Mouse (Mus musculus): ENCODE data around the gene Nuak2.
A peak's percentile ranks its signal among the peaks of the same experiment; 100 is the strongest.

The Nuak2 gene

DNA sequence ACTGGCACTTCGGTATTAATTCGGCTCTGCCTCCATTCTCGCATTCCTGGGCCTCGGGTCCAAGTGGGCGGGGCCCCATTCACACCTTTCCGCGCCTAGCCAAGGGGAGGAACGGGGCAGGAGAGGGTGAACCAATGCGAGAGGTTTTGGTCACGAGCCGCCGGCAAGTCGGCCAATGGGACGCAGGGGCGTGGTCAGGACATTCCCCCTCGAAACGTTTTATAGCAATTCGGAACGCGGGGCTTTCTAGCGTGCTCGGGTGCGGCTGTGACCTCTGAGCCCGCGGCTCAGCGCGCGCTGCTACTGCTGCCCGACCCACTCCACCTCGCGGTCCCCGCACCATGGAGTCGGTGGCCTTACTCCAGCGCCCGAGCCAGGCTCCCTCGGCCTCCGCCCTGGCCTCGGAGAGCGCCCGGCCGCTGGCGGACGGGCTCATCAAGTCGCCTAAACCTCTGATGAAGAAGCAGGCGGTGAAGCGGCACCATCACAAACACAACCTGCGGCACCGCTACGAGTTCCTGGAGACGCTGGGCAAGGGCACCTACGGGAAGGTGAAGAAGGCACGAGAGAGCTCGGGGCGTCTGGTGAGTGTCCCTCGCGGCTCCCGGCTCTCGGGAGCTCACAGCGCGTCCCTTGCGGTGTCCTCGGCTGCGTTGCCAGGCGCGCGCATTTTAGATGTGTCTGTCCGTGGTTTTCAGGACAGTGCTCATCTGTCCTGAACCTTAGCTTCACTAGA lies at the start of gene Nuak2:
Nuak2 (plus strand) TSS at position 238 of the 736 bp plus-strand sequence.
- peak; percentile 90 for DNase-seq (ENCODE audit: low read depth)

GRCm38 (mm10) chr1:132266791-132267557 lies 49.0 kb upstream of the Nuak2 start:
- DNase-seq (ENCODE audit: low read depth): peak; percentile 57

DNA sequence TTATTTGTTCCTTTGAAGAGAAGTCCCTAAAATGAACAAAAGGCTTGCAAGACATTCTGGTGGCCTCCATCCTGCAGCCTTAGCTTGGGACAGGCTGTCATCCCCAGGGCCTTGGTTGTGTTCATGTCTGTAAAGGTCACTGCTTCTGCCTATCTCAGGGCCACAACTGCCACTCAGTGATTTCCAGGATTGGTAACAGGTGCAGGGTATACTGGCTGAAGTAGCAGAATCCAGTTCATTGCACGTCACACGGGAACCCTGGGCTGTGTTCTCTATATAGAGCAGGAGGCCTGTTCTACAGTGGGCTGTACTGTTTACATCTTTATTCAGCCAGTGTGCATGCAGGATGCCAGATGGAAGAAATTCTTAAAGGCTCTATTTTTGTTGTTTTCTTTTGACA lies 48.0 kb upstream of the Nuak2 start:
- no peak for DNase-seq (ENCODE audit: low read depth)

- DNase-seq (ENCODE audit: low read depth): no peak
These were observed 47.4 kb upstream of the Nuak2 start for GRCm38 (mm10) chr1:132268418-132269060.

DNA sequence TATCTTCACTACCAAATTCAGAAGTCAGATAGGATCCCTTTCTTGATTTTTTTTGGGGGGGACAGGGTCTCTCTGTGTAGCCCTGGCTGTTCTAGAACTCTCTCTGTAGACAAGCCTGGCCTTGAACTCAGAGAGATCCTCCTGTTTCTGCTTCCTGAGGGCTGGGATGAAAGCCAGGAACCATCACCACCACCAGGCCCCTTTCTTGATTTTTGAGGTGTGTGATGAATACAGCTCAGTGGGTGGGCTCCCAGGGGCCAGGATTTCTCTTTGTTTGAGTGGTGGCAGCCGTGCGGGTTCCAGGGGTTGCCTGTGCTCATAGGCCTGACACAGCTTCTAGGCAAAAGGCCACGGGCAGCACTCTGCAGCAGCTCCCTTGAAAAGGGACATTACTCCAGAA lies 44.7 kb upstream of the Nuak2 start:
- no peak for DNase-seq (ENCODE audit: low read depth)

GRCm38 (mm10) chr1:132276694-132277093 lies 39.2 kb upstream of the Nuak2 start:
- DNase-seq (ENCODE audit: low read depth): no peak

- no peak for DNase-seq (ENCODE audit: low read depth)
These were observed 38.8 kb upstream of the Nuak2 start for GRCm38 (mm10) chr1:132277124-132277523.

DNA sequence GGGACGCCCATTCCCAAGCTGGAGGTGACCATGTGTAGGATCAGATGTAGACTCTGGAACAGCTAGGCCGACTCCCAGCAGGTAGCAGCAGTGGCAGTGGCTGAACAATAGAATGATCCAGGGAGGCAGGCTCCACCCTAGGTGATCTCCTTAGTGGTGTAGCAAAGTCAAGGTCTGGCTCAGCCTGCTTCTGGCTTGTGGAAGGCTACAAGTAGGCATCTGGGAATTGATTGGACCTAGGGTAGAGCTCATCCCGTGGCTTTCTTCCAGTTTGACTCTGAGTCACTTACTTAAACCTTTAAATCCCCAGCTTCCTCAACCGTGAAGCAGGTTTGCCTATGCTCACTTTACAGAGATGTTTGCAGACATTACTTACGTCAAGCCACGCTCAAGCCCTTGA lies 35.3 kb upstream of the Nuak2 start:
- peak; percentile 53 for DNase-seq (ENCODE audit: low read depth)

GRCm38 (mm10) chr1:132281523-132282176 lies 34.3 kb upstream of the Nuak2 start:
- peak; percentile 57 for DNase-seq (ENCODE audit: low read depth)

DNA sequence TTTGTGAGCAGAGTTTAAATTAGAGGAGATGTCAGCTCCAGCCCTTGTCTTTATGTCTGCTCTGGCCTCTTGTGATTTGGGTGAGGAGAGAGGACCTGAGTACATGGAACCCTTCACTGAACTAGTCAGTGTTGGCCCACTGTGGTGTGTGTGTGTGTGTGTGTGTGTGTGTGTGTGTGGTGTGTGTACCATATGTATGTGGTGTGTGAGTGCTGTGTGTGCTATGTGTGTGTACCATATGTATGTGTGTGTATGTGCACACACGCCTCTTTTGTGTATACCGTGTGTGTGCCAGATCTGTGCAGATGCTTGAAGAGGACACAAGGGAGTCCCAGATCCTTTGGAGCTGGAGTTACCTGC lies 33.8 kb upstream of the Nuak2 start:
- no peak for DNase-seq (ENCODE audit: low read depth)

- DNase-seq (ENCODE audit: low read depth): no peak
These were observed 32.9 kb upstream of the Nuak2 start for GRCm38 (mm10) chr1:132283018-132283417.

DNA sequence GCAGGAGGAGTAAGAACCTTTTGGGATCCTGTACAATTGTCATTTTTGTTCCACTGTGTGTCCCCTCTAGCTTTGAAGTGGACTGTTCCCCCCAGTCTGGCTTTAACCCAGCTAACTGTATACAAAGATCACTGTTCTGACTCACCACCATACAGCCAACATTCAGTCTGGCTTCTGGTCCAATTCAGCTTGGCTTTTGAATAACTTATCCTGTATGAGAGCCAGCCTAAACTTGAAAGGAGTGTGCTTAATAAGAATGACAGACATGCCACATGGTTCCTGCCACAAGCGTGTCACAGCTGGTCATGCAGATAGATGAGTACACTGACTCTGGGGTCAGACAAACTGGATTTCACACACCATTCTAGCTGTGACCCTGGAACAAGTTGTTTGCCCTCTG lies 29.2 kb upstream of the Nuak2 start:
- DNase-seq (ENCODE audit: low read depth): peak; percentile 72

GRCm38 (mm10) chr1:132287445-132287844 lies 28.5 kb upstream of the Nuak2 start:
- peak; percentile 44 for DNase-seq (ENCODE audit: low read depth)

DNA sequence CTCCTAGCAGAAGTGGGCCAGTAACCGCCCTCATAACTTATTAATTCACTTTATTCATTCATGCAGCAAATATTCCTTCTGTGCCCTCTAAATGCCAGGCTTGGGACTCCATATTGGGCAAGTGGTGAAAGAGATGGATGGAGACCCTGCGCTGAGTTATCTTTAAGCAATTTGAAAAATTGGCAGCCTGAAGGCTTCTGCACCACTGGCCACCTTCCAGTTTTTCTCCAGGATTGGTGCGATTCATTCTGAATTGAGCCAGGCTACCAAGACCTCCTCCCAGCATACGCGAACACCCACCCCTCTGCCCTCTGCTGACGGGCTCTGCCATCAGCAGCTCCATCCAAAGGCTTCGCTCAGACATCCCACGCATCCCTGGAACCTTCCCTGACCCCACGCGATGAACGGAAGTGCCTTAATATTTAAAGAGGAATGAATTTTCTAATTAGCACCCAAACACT lies 27.9 kb upstream of the Nuak2 start:
- peak; percentile 98 for DNase-seq (ENCODE audit: low read depth)

- no peak for DNase-seq (ENCODE audit: low read depth)
These were observed 26.0 kb upstream of the Nuak2 start for GRCm38 (mm10) chr1:132289965-132290364.

DNA sequence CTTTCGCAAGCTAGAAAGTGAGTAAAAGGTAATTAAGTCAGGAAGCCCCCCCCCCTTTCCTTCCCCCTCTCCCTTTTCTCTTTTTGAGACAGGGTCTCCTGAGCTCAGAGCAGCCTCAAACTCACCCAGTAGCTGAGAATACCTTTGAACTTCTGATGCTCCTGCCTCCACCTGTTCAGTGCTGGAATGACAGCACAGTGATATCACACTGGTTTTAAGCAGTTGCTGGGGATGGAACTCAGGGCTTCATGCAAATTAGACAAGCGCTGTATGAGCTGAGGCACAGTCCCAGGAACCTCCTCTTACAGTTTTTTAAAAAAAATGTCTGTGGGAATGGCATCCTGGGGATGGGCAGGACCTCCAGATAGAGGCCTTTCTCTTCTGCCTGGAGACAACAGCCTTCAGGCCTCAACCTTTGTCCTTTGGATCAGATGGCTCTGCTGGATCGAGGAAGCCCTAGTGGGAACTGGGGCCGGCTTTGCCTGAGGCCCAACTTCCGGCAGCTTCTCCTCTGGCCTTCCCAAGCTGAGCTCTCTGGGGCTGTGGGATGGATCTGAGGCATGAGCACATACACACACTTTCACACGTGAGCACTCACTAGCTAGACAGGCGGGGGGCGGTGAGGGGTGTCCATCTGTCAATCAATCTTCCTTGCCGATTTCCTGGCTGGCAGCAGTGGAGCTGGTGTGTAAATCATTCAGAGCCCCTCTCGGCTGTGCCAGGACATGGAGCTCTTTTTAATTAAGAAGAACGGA lies 24.8 kb upstream of the Nuak2 start:
- DNase-seq (ENCODE audit: low read depth): peak; percentile 79

DNA sequence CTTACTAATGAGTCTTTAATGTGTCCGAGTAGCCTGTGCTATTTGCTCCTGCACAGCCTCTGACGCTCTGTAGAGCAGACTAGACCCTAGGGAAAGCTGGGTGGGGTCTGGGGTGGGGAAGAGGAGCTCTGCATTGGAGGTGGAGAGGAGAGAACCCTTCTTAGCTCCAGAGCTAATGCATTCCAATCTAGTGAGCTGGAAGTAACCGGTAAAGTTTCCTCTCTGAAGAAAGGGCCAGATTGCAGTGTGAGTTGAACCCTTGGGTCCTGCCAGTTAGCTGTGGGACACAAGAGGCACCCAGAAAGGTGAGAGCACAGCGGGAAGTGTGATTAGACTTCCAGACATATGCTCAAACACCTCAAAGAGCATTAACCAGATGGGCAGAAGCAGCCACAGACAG lies 24.2 kb upstream of the Nuak2 start:
- peak; percentile 73 for DNase-seq (ENCODE audit: low read depth)

DNA sequence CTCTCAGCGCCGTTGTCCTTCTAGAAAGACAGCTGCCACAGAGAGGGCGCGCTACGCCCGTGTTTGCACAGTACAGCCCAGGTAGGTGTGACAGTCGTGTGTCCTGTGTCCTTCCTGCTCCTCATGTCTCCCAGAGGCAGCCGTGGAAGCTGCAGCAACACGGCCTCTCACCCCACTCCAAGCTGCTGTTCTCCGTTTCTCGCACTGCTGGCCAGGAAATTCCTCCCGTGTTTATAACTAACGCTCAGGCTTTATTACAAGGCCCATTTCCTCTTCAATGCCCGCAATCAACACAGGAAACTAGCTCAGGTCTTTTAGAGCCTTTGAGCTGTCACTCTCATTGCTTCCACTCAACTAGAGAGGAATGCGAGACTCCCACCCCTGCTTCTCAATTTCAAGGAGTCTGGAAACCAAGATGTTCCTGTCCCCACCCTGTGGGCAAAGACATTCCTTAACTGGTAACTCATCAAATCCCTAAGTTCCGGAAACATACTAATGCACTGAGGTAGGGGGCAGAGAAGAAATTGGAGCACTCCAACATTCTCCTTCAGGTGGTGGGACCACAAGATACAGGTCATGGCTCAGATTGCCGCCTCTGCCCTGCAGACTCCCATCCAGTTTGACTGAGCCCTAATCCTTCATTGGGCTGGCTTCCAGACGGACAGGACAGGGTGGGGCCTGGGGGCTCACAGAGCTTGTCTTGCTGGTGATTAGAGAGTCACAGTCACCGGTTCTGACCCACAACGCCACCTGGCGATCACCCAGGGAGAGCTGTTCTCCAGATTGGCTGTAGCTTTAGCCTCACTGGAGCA lies 23.4 kb upstream of the Nuak2 start:
- peak; percentile 78 for DNase-seq (ENCODE audit: low read depth)

- no peak for DNase-seq (ENCODE audit: low read depth)
These were observed 20.4 kb upstream of the Nuak2 start for GRCm38 (mm10) chr1:132295506-132295905.

GRCm38 (mm10) chr1:132296051-132296450 lies 19.9 kb upstream of the Nuak2 start:
- DNase-seq (ENCODE audit: low read depth): peak; percentile 77

DNA sequence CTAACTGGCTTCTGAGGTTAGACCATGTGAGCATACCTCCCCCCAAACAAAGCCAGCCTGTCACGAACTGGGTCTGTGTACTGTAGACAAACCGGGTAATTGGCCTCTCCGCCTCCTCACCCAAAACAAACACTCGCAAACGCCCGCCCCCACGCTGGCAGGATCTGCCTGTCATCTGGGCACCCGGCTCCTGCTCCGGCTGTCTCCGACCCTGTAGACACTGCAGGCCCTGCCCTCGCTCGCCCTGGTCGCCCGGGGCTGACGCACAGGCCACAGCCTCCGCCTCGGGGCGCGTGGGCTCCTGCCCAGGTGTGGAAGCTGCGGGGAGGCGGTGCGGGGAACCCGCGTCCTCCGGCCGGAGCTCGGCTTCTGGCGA lies 17.5 kb upstream of the Nuak2 start, which contains the start of gene Klhdc8a:
Klhdc8a (plus strand) TSS at position 202 of the 376 bp plus-strand sequence.
- DNase-seq (ENCODE audit: low read depth): peak; percentile 69
